Mouse (Mus musculus) heart, adult 2 months (tissue): ENCODE measurements at regions not wholly inside any gene's neighbourhood (a gene's known extent, or its start where the extent isn't known, plus 50 kb on each side); places are given as distances from the start of the nearest gene placed in this dataset.

ENCODE experiments used
- DNase-seq, 2 experiments: peaks; one replicate each; pipeline ENCODE4 v3.0.0; 2021
- H3K27ac ChIP-seq: fragments of 200-600 bp; 2 replicates; pipeline ENCODE4 v1.8.1; 2022
- H3K27me3 ChIP-seq: fragments of 200-500 bp; 2 replicates; pipeline ENCODE4 v1.6.1; 2012; ENCODE audit warnings: mild to moderate bottlenecking, low read length, inconsistent platforms, mixed read lengths; ENCODE audit not compliant: control insufficient read depth, insufficient read depth
- H3K36me3 ChIP-seq: fragments of 200-500 bp; 2 replicates; pipeline ENCODE4 v1.6.1; 2012; ENCODE audit warnings: low read length, inconsistent platforms; ENCODE audit not compliant: control insufficient read depth, insufficient read depth
- H3K4me1 ChIP-seq: fragments of 200-500 bp; 2 replicates; pipeline ENCODE4 v1.6.1; 2011; ENCODE audit warnings: low read length; ENCODE audit not compliant: control insufficient read depth, insufficient read depth
- H3K4me3 ChIP-seq: fragments of 200-600 bp; 2 replicates; pipeline ENCODE4 v1.8.1; 2022
- H3K79me2 ChIP-seq: fragments of 200-500 bp; replicated peaks from 2 replicates; pipeline ENCODE4 v1.6.1; 2012; ENCODE audit warnings: mild to moderate bottlenecking, inconsistent platforms, low read length, moderate library complexity, mixed read lengths; ENCODE audit not compliant: control insufficient read depth, insufficient read depth
- H3K9ac ChIP-seq: fragments of 200-500 bp; 2 replicates; pipeline ENCODE4 v1.6.1; 2012; ENCODE audit warnings: low read depth, mild to moderate bottlenecking, control low read depth, inconsistent platforms, low read length, mixed read lengths
- CTCF ChIP-seq: fragments of 200-600 bp; IDR thresholded peaks from 2 replicates; pipeline ENCODE4 v1.8.1; 2022; ENCODE audit warnings: antibody characterized with exemption, mild to moderate bottlenecking, moderate library complexity
- EP300 ChIP-seq: fragments of 200-500 bp; IDR thresholded peaks from 2 replicates; pipeline ENCODE4 v1.6.1; 2011; ENCODE audit warnings: low read depth, low read length, control low read depth; ENCODE audit not compliant: insufficient read depth
- POLR2A ChIP-seq: fragments of 200-500 bp; IDR thresholded peaks from 2 replicates; pipeline ENCODE4 v1.6.1; 2011; ENCODE audit warnings: mild to moderate bottlenecking, low read depth, low read length, control low read depth; ENCODE audit not compliant: insufficient read depth
- WGBS: fragments of 180-500 bp; shearing (Covaris S2); methylation state at CpG from one replicate; pipeline ENCODE4 v1.1.7; 2018; 5-methylcytosine and 5-hydroxymethylcytosine counted together
- intact Hi-C: fragments of 180-260 bp; cut with DNase I; formaldehyde crosslinking; loops from one replicate; pipeline ENCODE4 v1.15.1; 2025

GRCm38 (mm10) chr2:137575750-137576149, 459.3 kb upstream of the Jag1 start:
- intact Hi-C loops = loop anchor here (5.0 to 10.0 kb wide), 3 partner anchors 63 to 561 kb away; partner anchors contain the start of gene Jag1

GRCm38 (mm10) chr2:137574845-137575449, 458.5 kb upstream of the Jag1 start:
- Histone ChIP-seq H3K27me3 (no peaks in the 10 kb centered on the region), H3K27ac (no peak overlapping the region), H3K36me3 (peaks cover 2% of the 10 kb centered on the region; the same call in 1 of the 2 replicates), H3K4me1 (peaks cover 2% of the 10 kb centered on the region), H3K79me2 (no peaks in the 10 kb centered on the region), H3K4me3 (no peak overlapping the region), H3K9ac (no peak overlapping the region)
- WGBS = 28% methylated on average over 4 of the region's 4 CpGs
- DNase-seq = no peak
- intact Hi-C loops = loop anchor here (5.0 to 10.0 kb wide), 3 partner anchors 63 to 560 kb away; partner anchors contain the start of gene Jag1
- no peak for TF ChIP-seq POLR2A

More at GRCm38 (mm10) chr2:137575750-137576149, 459.3 kb upstream of the Jag1 start:
- Histone ChIP-seq H3K27ac (peak overlapping the region; percentile 18; the same call in 1 of the 2 replicates), H3K36me3 (peaks cover 2% of the 10 kb centered on the region; the same call in 1 of the 2 replicates), H3K4me3 (no peak overlapping the region), H3K27me3 (no peaks in the 10 kb centered on the region), H3K9ac (no peak overlapping the region), H3K4me1 (peaks cover 2% of the 10 kb centered on the region), H3K79me2 (no peaks in the 10 kb centered on the region)
- no peak for DNase-seq
- TF ChIP-seq EP300 = no peak
- TF ChIP-seq CTCF = no peak
- no peak for TF ChIP-seq POLR2A
- WGBS = 27% methylated on average over 3 of the region's 3 CpGs

GRCm38 (mm10) chr2:137571146-137571545, 454.7 kb upstream of the Jag1 start:
- Histone ChIP-seq H3K4me1 (peaks cover 2% of the 10 kb centered on the region), H3K36me3 (no peaks in the 10 kb centered on the region), H3K27ac (no peak overlapping the region), H3K4me3 (no peak overlapping the region), H3K27me3 (no peaks in the 10 kb centered on the region), H3K79me2 (no peaks in the 10 kb centered on the region), H3K9ac (no peak overlapping the region)
- TF ChIP-seq CTCF (no peak), POLR2A (no peak), EP300 (no peak)
- intact Hi-C loops = loop anchor here (10.0 kb wide), 2 partner anchors 456 to 556 kb away; partner anchors contain the start of gene Jag1
- 90% methylated on average over 1 of the region's 1 CpGs for WGBS
- no peak for DNase-seq

- Histone ChIP-seq H3K9ac (no peak overlapping the region), H3K79me2 (no peaks in the 10 kb centered on the region), H3K27me3 (no peaks in the 10 kb centered on the region), H3K4me1 (no peaks in the 10 kb centered on the region), H3K4me3 (no peak overlapping the region), H3K36me3 (no peaks in the 10 kb centered on the region), H3K27ac (no peak overlapping the region)
- no peak for TF ChIP-seq POLR2A
- TF ChIP-seq EP300 = no peak
- no peak for TF ChIP-seq CTCF
- WGBS = 79% methylated on average over 3 of the region's 3 CpGs
- intact Hi-C loops = no loop called here
- DNase-seq = no peak
These were observed 450.2 kb upstream of the Jag1 start for GRCm38 (mm10) chr2:137566619-137567018.

- Histone ChIP-seq H3K79me2 (no peaks in the 10 kb centered on the region), H3K9ac (no peak overlapping the region), H3K4me3 (no peak overlapping the region), H3K27ac (no peak overlapping the region), H3K4me1 (peaks cover 2% of the 10 kb centered on the region), H3K36me3 (peaks cover 2% of the 10 kb centered on the region; the same call in 1 of the 2 replicates), H3K27me3 (no peaks in the 10 kb centered on the region)
- DNase-seq = no peak
- WGBS = 89% methylated on average over 5 of the region's 5 CpGs
- intact Hi-C loops = no loop called here
- no peak for TF ChIP-seq EP300
- TF ChIP-seq CTCF = no peak
These were observed 447.7 kb upstream of the Jag1 start for GRCm38 (mm10) chr2:137564064-137564624.

- DNase-seq = peak; percentile 25 to 60
- intact Hi-C loops = no loop called here
- H3K27me3 ChIP-seq = no peaks in the 10 kb centered on the region
- WGBS = 10% methylated on average over 4 of the region's 4 CpGs
- peaks cover 2% of the 10 kb centered on the region; the same call in 1 of the 2 replicates for H3K36me3 ChIP-seq
- peak overlapping the region; percentile 34; the same call in 1 of the 2 replicates for H3K9ac ChIP-seq
- no peaks in the 10 kb centered on the region for H3K79me2 ChIP-seq
- peak; percentile 42 for TF ChIP-seq CTCF
- 0 out of 2 replicates have a peak, but pooled peaks have one; percentile 35 for TF ChIP-seq EP300
- TF ChIP-seq POLR2A = no peak
- peak overlapping the region; percentile 41; the same call in 1 of the 2 replicates for H3K27ac ChIP-seq
- H3K4me3 ChIP-seq = no peak overlapping the region
- H3K4me1 ChIP-seq = peaks cover 2% of the 10 kb centered on the region
These were observed 443.9 kb upstream of the Jag1 start for GRCm38 (mm10) chr2:137560366-137560765.
